ENCODE assay signal across 14 mouse cellular contexts in the genomic region with DNA sequence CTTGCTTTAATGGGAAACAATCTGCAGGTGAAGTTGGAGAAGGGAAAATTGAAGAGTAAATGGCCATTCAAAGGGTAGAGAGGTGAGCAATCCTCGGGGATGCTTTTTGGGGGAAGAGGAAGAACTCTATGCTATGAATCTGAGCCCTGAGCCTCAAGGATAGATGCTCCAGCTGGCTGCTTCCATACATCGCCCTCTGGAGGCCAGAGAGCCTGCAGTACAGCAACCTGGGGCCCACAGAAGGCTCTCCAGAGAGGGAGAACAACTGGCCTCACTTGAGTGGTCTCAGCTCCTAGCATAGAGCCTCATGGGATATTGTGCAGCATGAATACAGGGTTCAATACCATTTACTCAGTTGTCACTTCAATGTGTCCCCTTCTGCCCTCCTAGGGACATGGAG.
DNase-seq lines count a peak whose midpoint lies in the region; ATAC-seq and TF ChIP-seq lines count a peak whose summit lies in the region.
"Had no signal": no experiment of that assay in that cellular context is flagged by ENCODE, and none has a peak within 500 bp of the region (broad histone marks: within the 10 kb centered on the region; RNA-seq: fewer than 3 reads in every experiment).

No protein-coding gene starts in this region.

- TF ChIP-seq CTCF in kidney, adult 2 months (conservative IDR thresholded peaks at IDR 0.05; ENCODE audit: insufficient read depth, insufficient read length, low read depth, low read length): peak; percentile 27
- peak; percentile 48 for TF ChIP-seq CTCF in lung, postnatal 0 days (IDR thresholded peaks at IDR 0.05)

- H3K9me3 ChIP-seq in lung, postnatal 0 days (ENCODE audit: low read length): no peaks in the 10 kb centered on the region
- H3K9me3 ChIP-seq: embryonic facial prominence, embryonic 13.5 days; heart, embryonic 15.5 days; stomach, embryonic 15.5 days had no signal

- H3K36me3 ChIP-seq in kidney, adult 2 months (ENCODE audit: control insufficient read depth, insufficient read depth, low read length): no peaks in the 10 kb centered on the region
- H3K36me3 ChIP-seq in lung, postnatal 0 days (ENCODE audit: insufficient read depth, low read length): no peaks in the 10 kb centered on the region
- H3K36me3 ChIP-seq: embryonic facial prominence, embryonic 13.5 days; heart, embryonic 15.5 days; stomach, embryonic 15.5 days had no signal

- H3K4me1 ChIP-seq in kidney, adult 2 months (ENCODE audit: control insufficient read depth, insufficient read depth, low read length): no peaks in the 10 kb centered on the region
- H3K4me1 ChIP-seq in lung, postnatal 0 days (ENCODE audit: insufficient read depth, low read depth, low read length): no peaks in the 10 kb centered on the region
- H3K4me1 ChIP-seq: embryonic facial prominence, embryonic 13.5 days; heart, embryonic 15.5 days; stomach, embryonic 15.5 days had no signal

- ATAC-seq in lung, postnatal 0 days: no peak
- no peak for ATAC-seq in megakaryocyte-erythroid progenitor cell, adult 5-6 weeks (replicated peaks; ENCODE audit: low FRiP score, low TSS enrichment, poor library complexity, severe bottlenecking)

- peak; percentile 25 for DNase-seq in embryo, embryonic 10 days (ENCODE audit: low spot score)
- DNase-seq in embryo, embryonic 9.5 days (ENCODE audit: extremely low spot score): no peak
- DNase-seq in kidney, adult 2 months: peak; percentile 6
- no peak for DNase-seq in kidney, adult 9 months
- no peak for DNase-seq in lung, postnatal 0 days (ENCODE audit: low spot score)
- DNase-seq in lung, adult 18-20 months: no peak
- DNase-seq in ZHBTc4 (ENCODE audit: low read depth, low spot score): peak; percentile 20
- DNase-seq: cerebellum, adult 11 months; kidney, adult 11 months; lung, postnatal 14 days had no signal

- TF ChIP-seq POLR2A in kidney, adult 2 months (IDR thresholded peaks at IDR 0.05; ENCODE audit: low read depth, low read length): no peak

- no peak overlapping the region for H3K4me3 ChIP-seq in kidney, adult 2 months (ENCODE audit: insufficient read depth, low read depth, low read length)
- H3K4me3 ChIP-seq in lung, postnatal 0 days (ENCODE audit: low read depth, low read length): no peak overlapping the region
- H3K4me3 ChIP-seq: embryonic facial prominence, embryonic 13.5 days; heart, embryonic 15.5 days; stomach, embryonic 15.5 days had no signal

- no peak overlapping the region for H3K4me2 ChIP-seq in lung, postnatal 0 days (replicated peaks; ENCODE audit: low read depth, low read length)
- H3K4me2 ChIP-seq: embryonic facial prominence, embryonic 13.5 days; heart, embryonic 15.5 days; stomach, embryonic 15.5 days had no signal

- 15% methylated on average over 2 of the region's 2 CpGs for WGBS in kidney, adult 2 months
- 17% methylated on average over 2 of the region's 2 CpGs for WGBS in lung, postnatal 0 days

- H3K27me3 ChIP-seq in kidney, adult 2 months (replicated peaks; ENCODE audit: control insufficient read depth, insufficient read depth, low read length): no peaks in the 10 kb centered on the region
- no peaks in the 10 kb centered on the region for H3K27me3 ChIP-seq in lung, postnatal 0 days (replicated peaks; ENCODE audit: insufficient read depth, low read length)
- H3K27me3 ChIP-seq: embryonic facial prominence, embryonic 13.5 days; stomach, embryonic 15.5 days had no signal

- H3K27ac ChIP-seq in kidney, adult 2 months (ENCODE audit: insufficient read depth, low read depth, low read length): no peak overlapping the region
- no peak overlapping the region for H3K27ac ChIP-seq in lung, postnatal 0 days (ENCODE audit: low read length)
- H3K27ac ChIP-seq: embryonic facial prominence, embryonic 13.5 days; heart, embryonic 15.5 days; stomach, embryonic 15.5 days had no signal

- no peak overlapping the region for H3K9ac ChIP-seq in lung, postnatal 0 days (replicated peaks; ENCODE audit: low read depth)
- H3K9ac ChIP-seq: embryonic facial prominence, embryonic 13.5 days; heart, embryonic 15.5 days; stomach, embryonic 15.5 days had no signal

- no peak for TF ChIP-seq EP300 in lung, postnatal 0 days (IDR thresholded peaks at IDR 0.05)

Comparison
In these comparisons a context has a peak if more than half of its experiments do, and no peak if none do; other contexts are left out.
1. DNase-seq: peak in embryo, embryonic 10 days (single experiment), kidney, adult 2 months (single experiment) and ZHBTc4 (single experiment); none in embryo, embryonic 9.5 days (single experiment), kidney, adult 9 months (single experiment), lung, postnatal 0 days (single experiment) and lung, adult 18-20 months (0 of 2).